Mouse (Mus musculus): ENCODE results near the gene Zfp968. TPM values are rescaled to one million over a fixed set of nuclear protein-coding genes. Genes with fewer than 3 reads are reported as not detected.
"Not testable (repeated sequence)": the region's sequence is repeated elsewhere in the genome, so short reads cannot be mapped to it uniquely, and the experiment has no call there.

The Zfp968 gene
- not detected in 2 replicates for polyA plus RNA-seq (2012; ENCODE audit: insufficient read depth, low replicate concordance)

- H3K4me3 ChIP-seq (replicated peaks); H3K4me1 ChIP-seq; H3K9me3 ChIP-seq: not testable (repeated sequence)
These were observed at the start of gene Zfp968 for GRCm38 (mm10) chr2:175372136-175372535. TSS of gene Zfp968 (plus strand) at chr2:175372436.

GRCm38 (mm10) chr2:175338097-175338496, 34.1 kb upstream of the Zfp968 start, which contains the start of gene Gm4631:
TSS of gene Gm4631 (minus strand) at chr2:175338197.
- H3K9me3 ChIP-seq; H3K4me1 ChIP-seq; H3K4me3 ChIP-seq (replicated peaks); H3K27me3 ChIP-seq (replicated peaks); H3K36me3 ChIP-seq (replicated peaks; ENCODE audit: low read length): not testable (repeated sequence)

More at GRCm38 (mm10) chr2:175372136-175372535, at the start of gene Zfp968:
- not testable (repeated sequence) for H3K27me3 ChIP-seq (replicated peaks); H3K36me3 ChIP-seq (replicated peaks; ENCODE audit: low read length)

Other genes starting within 250 kb of the Zfp968 start
- 2.0 TPM in 1 of 2 replicates, not detected in the other for gene Gm14399, start 230.4 kb upstream of the Zfp968 start, polyA plus RNA-seq (2012; ENCODE audit: insufficient read depth, low replicate concordance)
- not detected in 2 replicates for gene Gm14443, start 196.6 kb upstream of the Zfp968 start, polyA plus RNA-seq (2012; ENCODE audit: insufficient read depth, low replicate concordance)
- 2.0 TPM in 1 of 2 replicates, not detected in the other for gene Gm14391, start 165.5 kb upstream of the Zfp968 start, polyA plus RNA-seq (2012; ENCODE audit: insufficient read depth, low replicate concordance)
- not detected in 2 replicates for gene Gm14440, start 97.3 kb upstream of the Zfp968 start, polyA plus RNA-seq (2012; ENCODE audit: insufficient read depth, low replicate concordance)
- 0.35 TPM in 1 of 2 replicates, not detected in the other for gene Gm4631, start 34.2 kb upstream of the Zfp968 start, polyA plus RNA-seq (2012; ENCODE audit: insufficient read depth, low replicate concordance)
- gene Gm4724, start 63.4 kb downstream of the Zfp968 start, polyA plus RNA-seq (2012; ENCODE audit: insufficient read depth, low replicate concordance): not detected in 2 replicates
- gene Zfp965, start 97.5 kb downstream of the Zfp968 start, polyA plus RNA-seq (2012; ENCODE audit: insufficient read depth, low replicate concordance): 0.58 TPM in 1 of 2 replicates, not detected in the other